Mouse (Mus musculus) hematopoietic stem cell, adult 5-6 weeks (primary cell): Measurements from ENCODE around the gene Tas2r135. TPM values are rescaled to one million over a fixed set of nuclear protein-coding genes. Genes with fewer than 3 reads are reported as not detected.

Source experiments
- ATAC-seq, 2 experiments: fragments of 125-278 bp in 1 of 2; replicated peaks in 1 of 2; 2 replicates each; pipeline ENCODE4 v1.8.0; 2016 to 2017; ENCODE audit warnings: inconsistent platforms in 2 of 2, mild to moderate bottlenecking in 2 of 2, moderate number of reproducible peaks in 2 of 2, low read depth in 1 of 2, moderate TSS enrichment in 1 of 2; ENCODE audit not compliant: low FRiP score in 2 of 2, poor library complexity in 2 of 2, severe bottlenecking in 2 of 2, insufficient read depth in 1 of 2, low TSS enrichment in 1 of 2
- total RNA-seq: library from RNA; stranded (forward); fragments of 172-1452, 232-1000 nt; gene quantifications from 2 replicates; pipeline ENCODE4 v1.2.3, GENCODE M21; 2017

The Tas2r135 gene
- total RNA-seq, 1 experiment from 2014 or later = not detected

GRCm38 (mm10) chr6:42372421-42372815 lies 32.8 kb upstream of the Tas2r135 start:
- ATAC-seq = 0 out of 4 replicates have a peak, but pooled peaks of 1 of the 2 experiments have one; percentile 1

DNA sequence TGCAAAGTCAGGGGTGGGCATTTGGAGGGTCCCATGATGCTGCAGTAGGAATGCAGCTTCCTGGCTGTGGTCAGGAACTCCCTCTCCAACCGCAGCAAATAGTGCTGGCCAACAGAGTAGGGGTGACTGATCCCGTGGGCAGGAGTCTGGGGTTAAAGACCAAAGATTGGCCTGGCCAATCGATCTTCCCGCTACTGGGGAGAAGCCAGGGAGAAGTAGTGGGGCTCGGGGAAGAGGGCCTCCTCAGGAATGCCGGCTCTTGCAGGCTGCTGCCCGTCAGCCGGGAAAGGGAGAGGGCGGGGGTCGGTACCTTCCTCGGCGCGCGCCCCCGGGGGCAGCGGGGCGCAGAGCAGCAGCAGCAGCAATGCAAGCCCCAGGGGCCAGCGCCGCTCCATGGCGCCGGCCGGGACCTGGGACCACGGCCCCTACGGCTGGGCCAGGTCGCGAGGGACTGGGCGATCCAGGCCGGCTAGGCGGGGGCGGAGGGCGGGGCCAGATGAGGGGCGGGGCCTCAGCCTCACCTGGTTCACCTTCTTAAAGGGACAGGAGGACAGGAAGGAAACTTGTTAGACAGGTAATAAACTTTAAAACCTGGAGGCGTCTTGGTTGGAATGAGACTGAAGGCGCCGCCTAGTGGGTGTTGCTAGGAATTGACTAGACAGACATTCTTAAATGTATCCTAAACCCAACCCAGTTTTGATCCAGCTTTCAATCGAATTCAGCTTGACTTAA lies 32.3 kb upstream of the Tas2r135 start, which contains the start of gene Epha1:
Epha1 (minus strand) TSS at position 453 of the 732 bp plus-strand sequence.
- ATAC-seq = peak; percentile 43 to 51; a peak in 2 of 4 replicates

GRCm38 (mm10) chr6:42373669-42374430 lies 31.4 kb upstream of the Tas2r135 start:
- ATAC-seq = no peak

DNA sequence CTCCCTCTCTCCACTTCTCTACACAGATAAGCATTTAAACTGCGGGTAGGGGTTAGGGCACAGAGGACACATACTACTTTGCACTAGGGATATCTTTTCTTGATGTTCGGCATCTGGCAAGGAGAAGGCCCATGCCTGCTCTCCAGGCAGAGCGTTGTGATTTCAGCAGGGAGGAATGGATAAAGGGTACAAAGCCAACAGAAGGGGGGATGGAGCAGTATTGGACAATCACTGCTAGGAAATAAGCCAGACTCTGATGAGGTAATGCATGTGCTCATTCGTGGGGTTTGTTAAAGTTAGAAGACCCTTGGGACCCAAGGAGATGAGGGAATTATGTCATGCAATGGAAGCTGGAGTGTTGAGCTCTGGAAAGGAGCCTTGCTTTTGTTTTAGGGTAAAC lies 30.5 kb upstream of the Tas2r135 start:
- ATAC-seq = no peak

DNA sequence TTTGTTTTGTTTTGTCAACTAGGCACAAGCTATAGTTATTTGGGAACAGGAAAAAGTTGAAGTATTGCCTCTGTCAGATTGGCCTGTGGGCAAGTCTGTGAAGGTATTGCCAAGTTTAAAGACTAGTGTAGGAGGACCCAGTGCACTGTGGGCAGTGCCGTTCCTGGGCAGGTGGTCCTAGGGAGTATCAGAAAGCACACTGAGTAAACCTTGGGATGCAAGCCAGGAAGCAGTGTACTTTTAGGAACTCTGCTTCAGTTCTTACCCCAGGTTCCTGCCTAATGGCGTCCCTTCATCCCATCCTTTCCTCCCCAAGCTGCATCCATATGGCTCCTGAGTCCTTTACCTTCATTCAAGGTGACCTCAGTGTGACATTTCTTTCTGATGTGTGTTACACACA lies 30.1 kb upstream of the Tas2r135 start:
- no peak for ATAC-seq

DNA sequence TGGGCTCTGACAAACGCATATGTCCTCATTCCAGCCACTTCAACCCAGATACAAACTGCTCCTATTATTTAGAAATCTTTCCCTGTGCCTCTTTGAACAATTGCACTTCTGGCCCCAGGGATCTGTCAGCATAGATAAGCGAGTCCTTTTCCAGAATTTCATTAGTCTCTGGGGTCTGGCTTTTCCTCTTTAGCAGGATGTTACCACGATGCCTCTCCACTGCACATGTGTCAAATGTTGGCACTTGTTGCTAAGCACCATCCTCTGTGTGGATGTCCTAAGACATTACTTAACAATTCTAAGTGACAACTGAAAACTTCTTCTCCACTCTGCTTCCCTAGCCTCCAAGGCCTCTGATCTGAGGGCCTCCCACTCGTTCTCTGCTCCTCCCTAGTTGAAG lies 29.2 kb upstream of the Tas2r135 start:
- ATAC-seq = no peak; a peak in 1 of 4 replicates

DNA sequence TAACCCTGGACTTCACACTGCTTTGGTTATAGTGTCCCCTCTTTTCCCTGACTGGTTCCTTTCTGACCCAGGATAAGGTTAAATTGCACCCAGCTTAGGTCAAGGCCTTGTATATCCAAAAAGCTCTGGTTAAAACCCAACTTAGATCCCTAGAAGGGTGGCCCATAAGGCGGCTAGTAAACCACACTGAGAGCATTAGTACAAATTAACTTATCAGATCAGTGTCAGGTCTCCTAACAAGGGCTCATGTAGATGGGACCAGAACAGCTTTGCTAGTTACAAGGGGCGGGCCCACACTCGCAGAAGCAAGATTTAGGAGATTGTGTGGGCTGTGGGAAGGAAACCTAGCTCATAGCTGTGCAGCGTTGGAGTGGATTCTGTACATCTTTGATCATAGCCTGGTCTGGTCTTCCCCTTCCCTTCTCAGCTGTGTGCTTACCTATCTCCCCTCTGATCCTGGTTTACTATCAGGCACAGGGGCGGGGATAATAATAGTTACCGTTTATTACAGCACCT lies 28.7 kb upstream of the Tas2r135 start:
- ATAC-seq = peak in 1 of 2 experiments; percentile 31; a peak in 1 of 4 replicates

GRCm38 (mm10) chr6:42377280-42377679 lies 28.0 kb upstream of the Tas2r135 start:
- ATAC-seq = no peak

DNA sequence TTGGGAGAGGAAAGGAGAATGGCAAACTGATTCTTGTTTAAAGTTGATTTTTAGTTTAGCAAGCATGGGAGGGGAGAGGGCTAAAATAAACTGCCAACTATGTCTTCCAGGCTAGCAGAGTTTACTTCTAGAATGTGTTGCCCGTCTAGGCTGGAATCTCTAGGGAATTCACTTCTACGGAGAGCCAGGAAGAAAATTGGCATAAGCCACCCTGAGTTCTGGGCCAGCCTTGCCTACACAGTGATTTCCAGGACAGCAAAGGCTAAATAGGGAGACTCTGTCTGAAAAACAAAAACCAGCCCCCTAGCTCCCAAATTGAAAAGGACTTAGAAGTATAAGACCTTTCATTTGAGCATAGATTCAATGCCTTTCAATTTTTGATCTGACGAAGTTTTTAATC lies 25.7 kb upstream of the Tas2r135 start:
- no peak for ATAC-seq

GRCm38 (mm10) chr6:42380416-42381144 lies 24.7 kb upstream of the Tas2r135 start:
- no peak; a peak in 1 of 4 replicates for ATAC-seq

GRCm38 (mm10) chr6:42381221-42381620 lies 24.0 kb upstream of the Tas2r135 start:
- ATAC-seq = no peak

- ATAC-seq = peak; percentile 74 to 89
Observed at GRCm38 (mm10) chr6:42381916-42382381, 23.3 kb upstream of the Tas2r135 start.

GRCm38 (mm10) chr6:42383360-42383759 lies 21.9 kb upstream of the Tas2r135 start:
- no peak for ATAC-seq

DNA sequence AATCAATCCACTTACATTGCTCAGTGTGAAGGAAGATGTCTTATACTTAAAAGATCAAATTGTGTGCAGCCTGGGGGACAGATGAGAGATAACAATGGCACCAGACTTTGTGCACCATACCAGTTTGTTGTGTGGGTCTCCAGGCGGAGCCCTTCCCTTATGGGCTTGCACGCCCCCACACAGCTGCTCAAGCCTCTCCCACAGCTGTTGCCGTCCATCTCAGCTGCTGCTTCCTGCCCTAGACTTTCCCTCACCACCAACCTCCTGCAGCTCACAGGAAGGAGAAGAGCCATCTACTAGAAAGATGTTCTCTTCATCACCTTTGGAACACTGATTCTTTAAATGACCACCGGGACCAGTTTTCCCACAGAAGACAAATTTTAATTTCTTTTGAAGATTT lies 19.6 kb upstream of the Tas2r135 start:
- ATAC-seq = peak in 1 of 2 experiments; percentile 18; a peak in 1 of 4 replicates

DNA sequence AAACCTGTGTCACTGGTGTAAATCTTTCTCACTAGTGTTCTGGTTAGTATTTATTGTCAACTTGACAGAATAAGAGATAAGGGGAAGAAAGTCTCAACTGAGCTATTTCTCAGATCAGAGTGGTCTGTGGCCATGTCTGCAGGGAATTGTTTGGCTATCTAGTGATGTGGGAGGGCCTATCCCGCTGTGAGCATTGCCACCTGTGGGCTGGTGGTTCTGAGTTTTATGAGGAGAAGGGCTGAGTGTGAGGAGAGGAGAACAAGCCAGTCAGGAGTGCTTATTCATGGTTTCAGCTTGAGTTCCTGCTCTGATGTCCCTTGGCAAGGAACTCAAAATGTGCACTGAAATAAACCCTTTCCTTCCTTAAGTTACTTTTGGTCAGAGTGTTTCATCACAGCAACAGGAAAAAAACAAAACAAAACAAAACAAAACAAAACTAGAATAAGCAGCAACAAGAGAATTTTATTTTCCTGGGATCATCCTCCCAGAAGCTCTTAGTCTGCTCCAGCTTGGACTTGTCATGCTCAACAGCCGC lies 13.4 kb upstream of the Tas2r135 start:
- ATAC-seq = peak; percentile 36 to 44

DNA sequence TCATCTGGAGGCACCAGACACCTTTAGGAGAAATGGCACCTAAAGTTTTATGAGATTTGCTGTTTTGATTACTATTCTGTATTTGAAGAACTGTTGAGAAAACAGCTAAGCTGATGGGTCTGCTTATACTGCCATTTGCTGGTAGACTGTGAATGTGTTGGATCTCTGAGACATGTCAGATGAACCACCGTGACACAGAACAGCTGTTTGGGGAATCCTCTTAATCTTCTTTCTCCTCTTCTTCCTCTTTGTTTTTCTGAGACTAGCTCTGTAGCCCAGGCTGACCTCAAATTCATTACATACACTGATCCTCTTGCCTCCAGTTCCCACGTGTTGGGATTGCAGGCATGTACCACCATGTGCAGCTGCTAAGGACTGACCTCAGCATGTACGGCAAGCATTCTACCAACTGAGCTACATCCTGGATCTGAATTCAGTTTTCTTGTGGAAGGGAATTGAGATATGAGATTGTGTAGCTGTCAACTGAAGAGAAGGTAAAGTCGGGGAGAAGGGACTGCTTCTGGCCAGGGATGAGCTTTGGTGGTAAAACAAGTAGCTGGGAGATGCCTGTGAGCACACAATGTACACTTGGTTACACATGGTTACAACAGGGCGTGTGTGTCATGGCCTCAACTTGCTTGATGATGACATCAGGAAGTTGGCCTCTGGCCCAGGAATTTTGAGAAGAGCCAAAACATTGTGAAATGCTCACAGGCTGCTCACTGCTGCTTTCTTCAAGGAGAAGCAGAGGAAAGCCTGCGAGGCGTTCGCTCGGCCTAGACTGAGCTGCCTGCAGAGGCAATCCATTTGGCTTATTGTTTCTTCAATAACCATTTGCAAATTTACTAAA lies 9.0 kb upstream of the Tas2r135 start:
- ATAC-seq = peak; percentile 61 to 67
